Mouse (Mus musculus) cerebellum, postnatal 36 days (tissue): ENCODE measurements around the gene Filip1l.

Experiments
- DNase-seq, 2 experiments: peaks; one replicate each; pipeline ENCODE4 v3.0.0; 2021 to 2022; ENCODE audit warnings: mixed read lengths in 2 of 2

Gene Filip1l

GRCm38 (mm10) chr16:57575764-57576388 is 223.0 kb downstream of the Filip1l start:
- DNase-seq, result no peak

- no peak for DNase-seq
Measured at GRCm38 (mm10) chr16:57577519-57577918, 224.6 kb downstream of the Filip1l start.

GRCm38 (mm10) chr16:57580041-57580440 is 227.1 kb downstream of the Filip1l start:
- no peak for DNase-seq

GRCm38 (mm10) chr16:57582008-57582407 is 229.1 kb downstream of the Filip1l start:
- DNase-seq, result no peak

- DNase-seq, result no peak
Measured at GRCm38 (mm10) chr16:57585201-57585600, 232.3 kb downstream of the Filip1l start.

- peak in 1 of 2 experiments; percentile 33 for DNase-seq
Measured at GRCm38 (mm10) chr16:57593422-57594157, 240.7 kb downstream of the Filip1l start.

GRCm38 (mm10) chr16:57597295-57597957 is 244.5 kb downstream of the Filip1l start:
- no peak for DNase-seq

- no peak for DNase-seq
Measured at GRCm38 (mm10) chr16:57601031-57601430, 248.1 kb downstream of the Filip1l start.

GRCm38 (mm10) chr16:57606444-57607227 is 253.7 kb downstream of the Filip1l start, which contains the start of gene Cmss1:
TSS of gene Cmss1 (minus strand) at chr16:57606864.
- peak; percentile 74 to 77 for DNase-seq

GRCm38 (mm10) chr16:57611768-57612167 is 258.9 kb downstream of the Filip1l start:
- DNase-seq, result peak in 1 of 2 experiments; percentile 26
